Mouse (Mus musculus): ENCODE results near the gene Gm43064.

- TF ChIP-seq EP300 (optimal IDR thresholded peaks at IDR 0.05): no peak
- no peak for TF ChIP-seq CTCF (IDR thresholded peaks at IDR 0.05; ENCODE audit: low read depth)
These were observed 28.6 kb upstream of the Gm43064 start for GRCm38 (mm10) chr3:103780777-103781176.

Measured in stomach, postnatal 0 days (tissue).